Mouse (Mus musculus): ENCODE data around the gene 1810009A15Rik. TPM values are rescaled to one million over a fixed set of nuclear protein-coding genes. Genes with fewer than 3 reads are reported as not detected.

Gene 1810009A15Rik
- total RNA-seq, 1 experiment: 214 TPM

DNA sequence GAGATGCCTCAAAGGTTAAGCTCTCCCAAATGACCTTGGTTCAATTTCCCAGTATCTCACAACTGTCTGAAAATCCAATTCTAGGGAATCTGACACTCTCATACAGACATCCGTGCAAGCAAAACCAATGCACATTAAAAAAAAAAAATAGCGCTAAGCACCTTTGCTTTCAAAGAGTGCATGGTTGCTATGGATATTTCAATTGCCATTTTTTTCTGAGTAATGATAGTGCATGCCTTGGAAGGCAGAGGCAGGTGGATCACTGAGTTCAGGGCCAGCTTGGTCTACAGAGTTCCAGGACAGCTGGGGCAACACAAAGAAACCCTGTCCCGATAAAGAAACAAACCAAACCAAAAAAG lies 7.6 kb upstream of the 1810009A15Rik start:
- no peak for DNase-seq (ENCODE audit: low read depth, low spot score)
- TF ChIP-seq HCFC1 (IDR thresholded peaks at IDR 0.05; ENCODE audit: borderline replicate concordance, insufficient read depth, low read length) (no peak), ZNF384 (IDR thresholded peaks at IDR 0.05; ENCODE audit: low read depth, low read length) (no peak), ZC3H11A (IDR thresholded peaks at IDR 0.05; ENCODE audit: borderline replicate concordance, low read depth, low read length) (no peak), CHD2 (IDR thresholded peaks at IDR 0.05; ENCODE audit: low read depth, low read length) (no peak), MAFK (IDR thresholded peaks at IDR 0.05; ENCODE audit: insufficient read depth, low read depth, low read length) (no peak)
- H3K27ac ChIP-seq (ENCODE audit: insufficient read depth, low read depth, low read length, poor library complexity, severe bottlenecking): no peak overlapping the region; the same call in 1 of the 2 replicates
- H3K4me1 ChIP-seq (ENCODE audit: control insufficient read depth in 2 of 2, insufficient read depth in 2 of 2, low read length in 2 of 2, poor library complexity in 1 of 2): 0 out of 4 replicates have a peak, but pooled peaks cover 0 to 3% of the 10 kb centered on the region in 2 experiments
- H3K9me3 ChIP-seq (ENCODE audit: control insufficient read depth, insufficient read depth, low read depth, low read length): no peaks in the 10 kb centered on the region
- no peaks in the 10 kb centered on the region; the same call in 1 of the 2 replicates for H3K36me3 ChIP-seq (ENCODE audit: control insufficient read depth, insufficient read depth, low read length, poor library complexity, severe bottlenecking)
- H3K4me3 ChIP-seq (ENCODE audit: insufficient read depth in 1 of 2, low read depth in 1 of 2, low read length in 2 of 2, poor library complexity in 1 of 2, severe bottlenecking in 1 of 2): peak overlapping the region; percentile 82 to 96; a peak in 3 of 4 replicates
- H3K9ac ChIP-seq (ENCODE audit: insufficient read depth, low read depth, low read length, poor library complexity, severe bottlenecking): peak overlapping the region; percentile 69; the same call in 1 of the 2 replicates
- in situ Hi-C loops (cut with MboI; ENCODE audit: low sequenced_read_pairs in 2 of 2, unreplicated experiment in 2 of 2): no loop called here

DNA sequence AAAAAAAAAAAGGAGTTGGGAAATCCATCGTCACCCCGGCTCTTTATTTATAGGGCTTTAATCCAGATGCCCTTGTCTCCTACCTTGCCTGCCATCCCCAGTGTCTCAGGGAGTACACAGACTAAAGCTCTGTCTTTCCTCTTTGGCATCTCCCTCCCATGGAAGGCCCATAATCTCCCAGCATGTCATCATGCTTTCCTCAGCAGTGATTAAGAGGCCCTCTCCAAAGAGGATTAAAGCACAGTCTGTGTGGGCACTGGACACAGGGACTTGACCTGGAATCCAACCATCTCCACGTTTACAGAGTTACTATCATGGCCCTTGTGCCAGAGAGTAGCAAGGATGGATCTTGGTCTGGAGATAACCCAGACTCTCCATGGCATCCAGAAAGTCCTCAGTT lies 5.0 kb upstream of the 1810009A15Rik start, which contains the start of the genes Lbhd1 and Gm49403:
TSS of gene Lbhd1 (plus strand) at position 117 of the 400 bp plus-strand sequence.
TSS of gene Gm49403 (plus strand) at position 315 of the 400 bp plus-strand sequence.
- H3K4me3 ChIP-seq (ENCODE audit: insufficient read depth in 1 of 2, low read depth in 1 of 2, low read length in 2 of 2, poor library complexity in 1 of 2, severe bottlenecking in 1 of 2): no peak within 1 kb of the TSS
- no peak for DNase-seq (ENCODE audit: low read depth, low spot score)
- H3K9ac ChIP-seq (ENCODE audit: insufficient read depth, low read depth, low read length, poor library complexity, severe bottlenecking): no peak within 1 kb of the TSS
- H3K9me3 ChIP-seq (ENCODE audit: control insufficient read depth, insufficient read depth, low read depth, low read length): no peaks in the 10 kb centered on the region
- H3K36me3 ChIP-seq (ENCODE audit: control insufficient read depth, insufficient read depth, low read length, poor library complexity, severe bottlenecking): peaks cover 4% of the 10 kb centered on the region
- TF ChIP-seq CHD2 (IDR thresholded peaks at IDR 0.05; ENCODE audit: low read depth, low read length) (no peak), ZNF384 (IDR thresholded peaks at IDR 0.05; ENCODE audit: low read depth, low read length) (no peak), ZC3H11A (IDR thresholded peaks at IDR 0.05; ENCODE audit: borderline replicate concordance, low read depth, low read length) (no peak), MAFK (IDR thresholded peaks at IDR 0.05; ENCODE audit: insufficient read depth, low read depth, low read length) (no peak), HCFC1 (IDR thresholded peaks at IDR 0.05; ENCODE audit: borderline replicate concordance, insufficient read depth, low read length) (no peak)
- in situ Hi-C loops (cut with MboI; ENCODE audit: low sequenced_read_pairs in 2 of 2, unreplicated experiment in 2 of 2): no loop called here
- peaks cover 0 to 3% of the 10 kb centered on the region in 2 experiments; a peak in 1 of 4 replicates for H3K4me1 ChIP-seq (ENCODE audit: control insufficient read depth in 2 of 2, insufficient read depth in 2 of 2, low read length in 2 of 2, poor library complexity in 1 of 2)
- no peak within 1 kb of the TSS for H3K27ac ChIP-seq (ENCODE audit: insufficient read depth, low read depth, low read length, poor library complexity, severe bottlenecking)

GRCm38 (mm10) chr19:8886916-8887584 lies 1.6 kb upstream of the 1810009A15Rik start:
- in situ Hi-C loops (cut with MboI; ENCODE audit: low sequenced_read_pairs in 2 of 2, unreplicated experiment in 2 of 2): no loop called here
- DNase-seq (ENCODE audit: low read depth, low spot score): no peak
- TF ChIP-seq ZC3H11A (IDR thresholded peaks at IDR 0.05; ENCODE audit: borderline replicate concordance, low read depth, low read length): no peak
- no peak for TF ChIP-seq ZNF384 (IDR thresholded peaks at IDR 0.05; ENCODE audit: low read depth, low read length)
- TF ChIP-seq HCFC1 (IDR thresholded peaks at IDR 0.05; ENCODE audit: borderline replicate concordance, insufficient read depth, low read length): no peak
- TF ChIP-seq CHD2 (IDR thresholded peaks at IDR 0.05; ENCODE audit: low read depth, low read length): no peak
- no peak for TF ChIP-seq MAFK (IDR thresholded peaks at IDR 0.05; ENCODE audit: insufficient read depth, low read depth, low read length)
- Histone ChIP-seq H3K9me3 (ENCODE audit: control insufficient read depth, insufficient read depth, low read depth, low read length) (no peaks in the 10 kb centered on the region), H3K36me3 (ENCODE audit: control insufficient read depth, insufficient read depth, low read length, poor library complexity, severe bottlenecking) (peaks cover 20% of the 10 kb centered on the region), H3K4me3 (ENCODE audit: insufficient read depth in 1 of 2, low read depth in 1 of 2, low read length in 2 of 2, poor library complexity in 1 of 2, severe bottlenecking in 1 of 2) (peak overlapping the region; percentile 81 to 87; a peak in 3 of 4 replicates), H3K9ac (ENCODE audit: insufficient read depth, low read depth, low read length, poor library complexity, severe bottlenecking) (peak overlapping the region; percentile 97; the same call in 1 of the 2 replicates), H3K4me1 (ENCODE audit: control insufficient read depth in 2 of 2, insufficient read depth in 2 of 2, low read length in 2 of 2, poor library complexity in 1 of 2) (peaks cover 0 to 3% of the 10 kb centered on the region in 2 experiments; a peak in 1 of 4 replicates), H3K27ac (ENCODE audit: insufficient read depth, low read depth, low read length, poor library complexity, severe bottlenecking) (peak overlapping the region; percentile 88; the same call in 1 of the 2 replicates)

GRCm38 (mm10) chr19:8887585-8888463 lies 829 bp upstream of the 1810009A15Rik start:
- Histone ChIP-seq H3K27ac (ENCODE audit: insufficient read depth, low read depth, low read length, poor library complexity, severe bottlenecking) (peak overlapping the region; percentile 88), H3K4me1 (ENCODE audit: control insufficient read depth in 2 of 2, insufficient read depth in 2 of 2, low read length in 2 of 2, poor library complexity in 1 of 2) (peaks cover 0 to 3% of the 10 kb centered on the region in 2 experiments; a peak in 1 of 4 replicates), H3K9ac (ENCODE audit: insufficient read depth, low read depth, low read length, poor library complexity, severe bottlenecking) (peak overlapping the region; percentile 97), H3K4me3 (ENCODE audit: insufficient read depth in 1 of 2, low read depth in 1 of 2, low read length in 2 of 2, poor library complexity in 1 of 2, severe bottlenecking in 1 of 2) (peak overlapping the region; percentile 81 to 87), H3K9me3 (ENCODE audit: control insufficient read depth, insufficient read depth, low read depth, low read length) (no peaks in the 10 kb centered on the region), H3K36me3 (ENCODE audit: control insufficient read depth, insufficient read depth, low read length, poor library complexity, severe bottlenecking) (peaks cover 20% of the 10 kb centered on the region)
- in situ Hi-C loops (cut with MboI; ENCODE audit: low sequenced_read_pairs in 2 of 2, unreplicated experiment in 2 of 2): no loop called here
- no peak for TF ChIP-seq MAFK (IDR thresholded peaks at IDR 0.05; ENCODE audit: insufficient read depth, low read depth, low read length)
- 0 out of 2 replicates have a peak, but pooled peaks have one; percentile 3 for TF ChIP-seq ZNF384 (IDR thresholded peaks at IDR 0.05; ENCODE audit: low read depth, low read length)
- DNase-seq (ENCODE audit: low read depth, low spot score): no peak

Measured in ES-E14 (cell line).